Mouse (Mus musculus): ENCODE data around the gene Traf2. TPM values are rescaled to one million over a fixed set of nuclear protein-coding genes. Genes with fewer than 3 reads are reported as not detected.

Traf2 gene
- polyA plus RNA-seq, 2 experiments, result 18.9 to 29.2 TPM

- DNase-seq (ENCODE audit: low spot score) (no peak), ATAC-seq (ENCODE audit: low FRiP score, low read depth) (no peak)
- H3K4me3 ChIP-seq (replicated peaks; ENCODE audit: low read length), result no peak overlapping the region
- TF ChIP-seq POLR2A (IDR thresholded peaks at IDR 0.05; ENCODE audit: borderline replicate concordance, extremely low read depth, insufficient read depth, insufficient read length), result no peak
- no peaks in the 10 kb centered on the region for H3K27me3 ChIP-seq (ENCODE audit: control insufficient read depth, insufficient read depth, low read length)
- no peak overlapping the region for H3K4me2 ChIP-seq (replicated peaks; ENCODE audit: low read depth, low read length, severe bottlenecking)
- H3K27ac ChIP-seq (replicated peaks; ENCODE audit: low read depth, low read length), result no peak overlapping the region
- H3K4me1 ChIP-seq (ENCODE audit: control insufficient read depth, insufficient read depth, low read length), result no peaks in the 10 kb centered on the region
- 84% methylated on average over 9 of the region's 9 CpGs for WGBS
- H3K9ac ChIP-seq (ENCODE audit: low read depth, low read length, severe bottlenecking), result no peak overlapping the region
- peaks cover 94% of the 10 kb centered on the region for H3K36me3 ChIP-seq (ENCODE audit: control insufficient read depth, insufficient read depth, low read length)
- no peaks in the 10 kb centered on the region for H3K9me3 ChIP-seq (ENCODE audit: control insufficient read depth, low read length)
Observed at GRCm38 (mm10) chr2:25526510-25527302, 20.0 kb downstream of the Traf2 start.

- no peaks in the 10 kb centered on the region for H3K9me3 ChIP-seq (ENCODE audit: control insufficient read depth, low read length)
- no peak for ATAC-seq (ENCODE audit: low FRiP score, low read depth)
- no peaks in the 10 kb centered on the region for H3K4me1 ChIP-seq (ENCODE audit: control insufficient read depth, insufficient read depth, low read length)
- WGBS, result 58% methylated on average over 3 of the region's 3 CpGs
- no peak overlapping the region for H3K4me3 ChIP-seq (replicated peaks; ENCODE audit: low read length)
- no peak overlapping the region for H3K27ac ChIP-seq (replicated peaks; ENCODE audit: low read depth, low read length)
- no peak for TF ChIP-seq POLR2A (IDR thresholded peaks at IDR 0.05; ENCODE audit: borderline replicate concordance, extremely low read depth, insufficient read depth, insufficient read length)
- no peak overlapping the region for H3K4me2 ChIP-seq (replicated peaks; ENCODE audit: low read depth, low read length, severe bottlenecking)
- no peak overlapping the region for H3K9ac ChIP-seq (ENCODE audit: low read depth, low read length, severe bottlenecking)
- no peaks in the 10 kb centered on the region for H3K27me3 ChIP-seq (ENCODE audit: control insufficient read depth, insufficient read depth, low read length)
- DNase-seq (ENCODE audit: low spot score), result no peak
- H3K36me3 ChIP-seq (ENCODE audit: control insufficient read depth, insufficient read depth, low read length), result peaks cover 15% of the 10 kb centered on the region
Observed at GRCm38 (mm10) chr2:25509912-25510311, 36.8 kb downstream of the Traf2 start.

- Histone ChIP-seq H3K36me3 (ENCODE audit: control insufficient read depth, insufficient read depth, low read length) (peaks cover 39% of the 10 kb centered on the region), H3K4me2 (replicated peaks; ENCODE audit: low read depth, low read length, severe bottlenecking) (no peak overlapping the region), H3K27me3 (ENCODE audit: control insufficient read depth, insufficient read depth, low read length) (no peaks in the 10 kb centered on the region), H3K9me3 (ENCODE audit: control insufficient read depth, low read length) (no peaks in the 10 kb centered on the region), H3K9ac (ENCODE audit: low read depth, low read length, severe bottlenecking) (no peak overlapping the region), H3K4me1 (ENCODE audit: control insufficient read depth, insufficient read depth, low read length) (peaks cover under 1% of the 10 kb centered on the region; the same call in 1 of the 2 replicates), H3K27ac (replicated peaks; ENCODE audit: low read depth, low read length) (no peak overlapping the region), H3K4me3 (replicated peaks; ENCODE audit: low read length) (no peak overlapping the region)
- DNase-seq (ENCODE audit: low spot score), result no peak
- no peak for ATAC-seq (ENCODE audit: low FRiP score, low read depth)
- TF ChIP-seq POLR2A (IDR thresholded peaks at IDR 0.05; ENCODE audit: borderline replicate concordance, extremely low read depth, insufficient read depth, insufficient read length), result no peak
- WGBS, result 26% methylated on average over 5 of the region's 5 CpGs
Observed at GRCm38 (mm10) chr2:25506964-25507363, 39.8 kb downstream of the Traf2 start.

GRCm38 (mm10) chr2:25505860-25506259 is 40.9 kb downstream of the Traf2 start:
- no peak overlapping the region for H3K4me2 ChIP-seq (replicated peaks; ENCODE audit: low read depth, low read length, severe bottlenecking)
- H3K9me3 ChIP-seq (ENCODE audit: control insufficient read depth, low read length), result no peaks in the 10 kb centered on the region
- peaks cover 39% of the 10 kb centered on the region for H3K36me3 ChIP-seq (ENCODE audit: control insufficient read depth, insufficient read depth, low read length)
- DNase-seq (ENCODE audit: low spot score), result no peak
- no peak for ATAC-seq (ENCODE audit: low FRiP score, low read depth)
- H3K4me1 ChIP-seq (ENCODE audit: control insufficient read depth, insufficient read depth, low read length), result peaks cover 8% of the 10 kb centered on the region
- no peak for TF ChIP-seq POLR2A (IDR thresholded peaks at IDR 0.05; ENCODE audit: borderline replicate concordance, extremely low read depth, insufficient read depth, insufficient read length)
- WGBS, result 100% methylated on average over 4 of the region's 4 CpGs
- no peak overlapping the region for H3K27ac ChIP-seq (replicated peaks; ENCODE audit: low read depth, low read length)
- no peaks in the 10 kb centered on the region for H3K27me3 ChIP-seq (ENCODE audit: control insufficient read depth, insufficient read depth, low read length)
- H3K4me3 ChIP-seq (replicated peaks; ENCODE audit: low read length), result no peak overlapping the region
- H3K9ac ChIP-seq (ENCODE audit: low read depth, low read length, severe bottlenecking), result no peak overlapping the region

GRCm38 (mm10) chr2:25505000-25505399 is 41.7 kb downstream of the Traf2 start:
- H3K9me3 ChIP-seq (ENCODE audit: control insufficient read depth, low read length), result no peaks in the 10 kb centered on the region
- H3K9ac ChIP-seq (ENCODE audit: low read depth, low read length, severe bottlenecking), result no peak overlapping the region
- ATAC-seq (ENCODE audit: low FRiP score, low read depth) (no peak), DNase-seq (ENCODE audit: low spot score) (no peak)
- H3K36me3 ChIP-seq (ENCODE audit: control insufficient read depth, insufficient read depth, low read length), result peaks cover 39% of the 10 kb centered on the region
- no peak overlapping the region for H3K27ac ChIP-seq (replicated peaks; ENCODE audit: low read depth, low read length)
- H3K4me3 ChIP-seq (replicated peaks; ENCODE audit: low read length), result no peak overlapping the region
- 82% methylated on average over 1 of the region's 1 CpGs for WGBS
- H3K27me3 ChIP-seq (ENCODE audit: control insufficient read depth, insufficient read depth, low read length), result no peaks in the 10 kb centered on the region
- TF ChIP-seq POLR2A (IDR thresholded peaks at IDR 0.05; ENCODE audit: borderline replicate concordance, extremely low read depth, insufficient read depth, insufficient read length), result no peak
- H3K4me2 ChIP-seq (replicated peaks; ENCODE audit: low read depth, low read length, severe bottlenecking), result no peak overlapping the region
- peaks cover 8% of the 10 kb centered on the region for H3K4me1 ChIP-seq (ENCODE audit: control insufficient read depth, insufficient read depth, low read length)
